Mouse (Mus musculus) bone marrow macrophage, adult 2 months (primary cell): Measurements from ENCODE around the gene Actl6b.

ENCODE experiments used
- CTCF ChIP-seq: IDR thresholded peaks from 2 replicates; pipeline ENCODE4 v1.5.1; 2012; ENCODE audit warnings: low read depth, mild to moderate bottlenecking, low read length, moderate library complexity
- POLR2A ChIP-seq: IDR thresholded peaks from 2 replicates; pipeline ENCODE4 v1.6.1; 2012; ENCODE audit warnings: mild to moderate bottlenecking, low read depth, low read length, borderline replicate concordance

GRCm38 (mm10) chr5:137570181-137570580 is 16.9 kb downstream of the Actl6b start:
- no peak for TF ChIP-seq CTCF
- no peak for TF ChIP-seq POLR2A
